Mouse (Mus musculus) intestine, embryonic 16.5 days (tissue): ENCODE results near the gene Zfhx2. TPM values are rescaled to one million over a fixed set of nuclear protein-coding genes. Genes with fewer than 3 reads are reported as not detected.

ENCODE experiments used
- ATAC-seq: fragments of 200-750 bp; cut with Nextera tagmentation; 2 replicates; pipeline ENCODE4 v1.8.0; 2017; ENCODE audit warnings: moderate TSS enrichment, moderate library complexity
- H3K27ac ChIP-seq: fragments of 300-500 bp; sonication (generic); 2 replicates; pipeline ENCODE4 v1.5.1; 2014; ENCODE audit warnings: mild to moderate bottlenecking, low read length
- H3K27me3 ChIP-seq: fragments of 300-500 bp; sonication (generic); replicated peaks from 2 replicates; pipeline ENCODE4 v1.6.1; 2014; ENCODE audit warnings: low read length, control low read depth, mixed read lengths; ENCODE audit not compliant: control insufficient read depth, insufficient read depth
- H3K36me3 ChIP-seq: fragments of 300-500 bp; sonication (generic); 2 replicates; pipeline ENCODE4 v1.6.1; 2014; ENCODE audit warnings: low read length, control low read depth; ENCODE audit not compliant: control insufficient read depth, insufficient read depth
- H3K4me1 ChIP-seq: fragments of 300-500 bp; sonication (generic); 2 replicates; pipeline ENCODE4 v1.6.1; 2014; ENCODE audit warnings: low read length, control low read depth, mixed read lengths; ENCODE audit not compliant: control insufficient read depth, insufficient read depth
- H3K4me2 ChIP-seq: fragments of 300-500 bp; sonication (generic); 2 replicates; pipeline ENCODE4 v1.6.1; 2014; ENCODE audit warnings: low read depth, low read length, control low read depth
- H3K4me3 ChIP-seq: fragments of 300-500 bp; sonication (generic); 2 replicates; pipeline ENCODE4 v1.5.1; 2014; ENCODE audit warnings: mild to moderate bottlenecking, low read length
- H3K9ac ChIP-seq: fragments of 300-500 bp; sonication (generic); 2 replicates; pipeline ENCODE4 v1.6.1; 2014; ENCODE audit warnings: low read depth, low read length
- H3K9me3 ChIP-seq: fragments of 300-500 bp; sonication (generic); 2 replicates; pipeline ENCODE4 v1.6.1; 2016; ENCODE audit warnings: low read length, control low read depth; ENCODE audit not compliant: control insufficient read depth
- WGBS: fragments of 180-500 bp; shearing (Covaris S2); extraction: QIAGEN DNeasy Blood & Tissue Kit; methylation state at CpG from one replicate; pipeline ENCODE4 v1.1.7; 2014; 5-methylcytosine and 5-hydroxymethylcytosine counted together
- polyA plus RNA-seq: library from polyadenylated mRNA; unstranded; fragments of >200 nt; fragmentation: Nextera tagmentation; extraction: Ambion mirVana; gene quantifications from 2 replicates; pipeline ENCODE4 v1.2.1, GENCODE M21; 2015

Gene Zfhx2
- 2.7 and 3.0 TPM in 2 replicates for polyA plus RNA-seq

GRCm38 (mm10) chr14:55092011-55092577 is at the start of gene Zfhx2:
Gene Zfhx2, minus strand, starts transcription at chr14:55092324.
- H3K27ac ChIP-seq = peak within 1 kb of the TSS; percentile 68
- peak within 1 kb of the TSS; percentile 86 for H3K4me2 ChIP-seq
- H3K4me3 ChIP-seq = peak within 1 kb of the TSS; percentile 64
- peak within 1 kb of the TSS; percentile 76 for H3K9ac ChIP-seq
- under 1% methylated on average over 34 of the region's 34 CpGs for WGBS
- ATAC-seq = peak; percentile 85
- no peaks in the 10 kb centered on the region for H3K36me3 ChIP-seq
- no peaks in the 10 kb centered on the region for H3K27me3 ChIP-seq
- H3K4me1 ChIP-seq = peaks cover 25% of the 10 kb centered on the region
- H3K9me3 ChIP-seq = no peaks in the 10 kb centered on the region

- H3K4me1 ChIP-seq = no peaks in the 10 kb centered on the region; the same call in 1 of the 2 replicates
- H3K9ac ChIP-seq = no peak overlapping the region
- peak; percentile 91 for ATAC-seq
- no peaks in the 10 kb centered on the region for H3K27me3 ChIP-seq
- 37% methylated on average over 7 of the region's 7 CpGs for WGBS
- H3K27ac ChIP-seq = 0 out of 2 replicates have a peak overlapping the region, but pooled peaks have one; percentile 7
- H3K9me3 ChIP-seq = no peaks in the 10 kb centered on the region
- H3K36me3 ChIP-seq = no peaks in the 10 kb centered on the region
- no peak overlapping the region for H3K4me3 ChIP-seq
- H3K4me2 ChIP-seq = no peak overlapping the region
These were observed 47.2 kb upstream of the Zfhx2 start for GRCm38 (mm10) chr14:55139313-55139712.

GRCm38 (mm10) chr14:55135676-55136075 is 43.6 kb upstream of the Zfhx2 start:
- H3K36me3 ChIP-seq = no peaks in the 10 kb centered on the region
- H3K4me3 ChIP-seq = no peak overlapping the region
- H3K4me1 ChIP-seq = no peaks in the 10 kb centered on the region; the same call in 1 of the 2 replicates
- H3K9me3 ChIP-seq = no peaks in the 10 kb centered on the region
- no peak for ATAC-seq
- no peak overlapping the region for H3K4me2 ChIP-seq
- no peak overlapping the region for H3K27ac ChIP-seq
- no peaks in the 10 kb centered on the region for H3K27me3 ChIP-seq
- 80% methylated on average over 8 of the region's 8 CpGs for WGBS
- H3K9ac ChIP-seq = no peak overlapping the region

GRCm38 (mm10) chr14:55126521-55126920 is 34.4 kb upstream of the Zfhx2 start:
- no peak overlapping the region for H3K4me2 ChIP-seq
- no peak overlapping the region for H3K27ac ChIP-seq
- H3K36me3 ChIP-seq = no peaks in the 10 kb centered on the region
- H3K9me3 ChIP-seq = no peaks in the 10 kb centered on the region
- ATAC-seq = no peak
- no peak overlapping the region for H3K9ac ChIP-seq
- H3K27me3 ChIP-seq = no peaks in the 10 kb centered on the region
- no peak overlapping the region for H3K4me3 ChIP-seq
- 78% methylated on average over 7 of the region's 7 CpGs for WGBS
- H3K4me1 ChIP-seq = 0 out of 2 replicates have a peak, but pooled peaks cover 2% of the 10 kb centered on the region

GRCm38 (mm10) chr14:55125711-55126110 is 33.6 kb upstream of the Zfhx2 start:
- no peak overlapping the region for H3K9ac ChIP-seq
- H3K36me3 ChIP-seq = no peaks in the 10 kb centered on the region
- 77% methylated on average over 5 of the region's 5 CpGs for WGBS
- no peak for ATAC-seq
- H3K27me3 ChIP-seq = no peaks in the 10 kb centered on the region
- no peak overlapping the region for H3K4me3 ChIP-seq
- H3K9me3 ChIP-seq = no peaks in the 10 kb centered on the region
- H3K27ac ChIP-seq = no peak overlapping the region
- no peak overlapping the region for H3K4me2 ChIP-seq
- H3K4me1 ChIP-seq = 0 out of 2 replicates have a peak, but pooled peaks cover 2% of the 10 kb centered on the region

GRCm38 (mm10) chr14:55122359-55122758 is 30.2 kb upstream of the Zfhx2 start:
- no peak overlapping the region for H3K27ac ChIP-seq
- H3K9me3 ChIP-seq = no peaks in the 10 kb centered on the region
- no peak; the same call in 1 of the 2 replicates for ATAC-seq
- no peaks in the 10 kb centered on the region for H3K36me3 ChIP-seq
- H3K4me1 ChIP-seq = 0 out of 2 replicates have a peak, but pooled peaks cover 2% of the 10 kb centered on the region
- H3K9ac ChIP-seq = 0 out of 2 replicates have a peak overlapping the region, but pooled peaks have one; percentile 23
- 35% methylated on average over 8 of the region's 8 CpGs for WGBS
- H3K4me3 ChIP-seq = peak overlapping the region; percentile 13; the same call in 1 of the 2 replicates
- no peaks in the 10 kb centered on the region for H3K27me3 ChIP-seq
- peak overlapping the region; percentile 30 for H3K4me2 ChIP-seq

- H3K27ac ChIP-seq = no peak overlapping the region
- no peaks in the 10 kb centered on the region for H3K27me3 ChIP-seq
- H3K9me3 ChIP-seq = no peaks in the 10 kb centered on the region
- 0 out of 2 replicates have a peak overlapping the region, but pooled peaks have one; percentile 23 for H3K9ac ChIP-seq
- H3K4me2 ChIP-seq = peak overlapping the region; percentile 30
- H3K36me3 ChIP-seq = no peaks in the 10 kb centered on the region
- H3K4me3 ChIP-seq = peak overlapping the region; percentile 13; the same call in 1 of the 2 replicates
- peak; percentile 85 for ATAC-seq
- 0 out of 2 replicates have a peak, but pooled peaks cover 2% of the 10 kb centered on the region for H3K4me1 ChIP-seq
- 8% methylated on average over 5 of the region's 5 CpGs for WGBS
These were observed 29.8 kb upstream of the Zfhx2 start for GRCm38 (mm10) chr14:55121947-55122346.

GRCm38 (mm10) chr14:55119421-55120134 is 27.5 kb upstream of the Zfhx2 start:
- Histone ChIP-seq H3K4me2 (no peak overlapping the region), H3K27ac (no peak overlapping the region), H3K4me1 (peaks cover 14% of the 10 kb centered on the region), H3K36me3 (no peaks in the 10 kb centered on the region), H3K4me3 (no peak overlapping the region), H3K9me3 (no peaks in the 10 kb centered on the region), H3K9ac (no peak overlapping the region), H3K27me3 (peaks cover 14% of the 10 kb centered on the region)
- 70% methylated on average over 4 of the region's 4 CpGs for WGBS
- no peak for ATAC-seq

GRCm38 (mm10) chr14:55118852-55119251 is 26.7 kb upstream of the Zfhx2 start:
- Histone ChIP-seq H3K36me3 (no peaks in the 10 kb centered on the region), H3K27me3 (peaks cover 17% of the 10 kb centered on the region), H3K4me2 (no peak overlapping the region), H3K9ac (no peak overlapping the region), H3K4me3 (no peak overlapping the region), H3K27ac (no peak overlapping the region), H3K9me3 (no peaks in the 10 kb centered on the region), H3K4me1 (peaks cover 21% of the 10 kb centered on the region)
- ATAC-seq = no peak
- 81% methylated on average over 4 of the region's 4 CpGs for WGBS
